9 mouse cellular contexts compared by ENCODE assay signal in genomic region chr1:153501644-153502321, GRCm38 (mm10). TPM values are rescaled to one million over a fixed set of nuclear protein-coding genes. Genes with fewer than 3 reads are reported as not detected.
DNase-seq lines count a peak whose midpoint lies in the region; ATAC-seq lines count a peak whose summit lies in the region.
"Had no signal": no experiment of that assay in that cellular context is flagged by ENCODE, and none has a peak within 500 bp of the region (broad histone marks: within the 10 kb centered on the region; RNA-seq: fewer than 3 reads in every experiment).

No protein-coding gene starts in this region.

- H3K9ac ChIP-seq in limb, embryonic 11.5 days (ENCODE audit: low read length) = no peak overlapping the region
- H3K9ac ChIP-seq: midbrain, embryonic 12.5 days had no signal

- 54% methylated on average over 5 of the region's 5 CpGs for WGBS in limb, embryonic 11.5 days
- WGBS in limb, embryonic 10.5 days = 64% methylated on average over 5 of the region's 5 CpGs

- no peak overlapping the region for H3K27ac ChIP-seq in limb, embryonic 11.5 days (replicated peaks; ENCODE audit: low read depth, low read length)
- no peak overlapping the region for H3K27ac ChIP-seq in limb, embryonic 10.5 days
- H3K27ac ChIP-seq: midbrain, embryonic 12.5 days had no signal

- H3K4me3 ChIP-seq in limb, embryonic 11.5 days (ENCODE audit: low read depth, low read length) = no peak overlapping the region
- no peak overlapping the region for H3K4me3 ChIP-seq in limb, embryonic 10.5 days
- peak overlapping the region; percentile 51 for H3K4me3 ChIP-seq in megakaryocyte, embryonic 14.5 days (replicated peaks)
- H3K4me3 ChIP-seq: midbrain, embryonic 12.5 days had no signal

- ATAC-seq in limb, embryonic 11.5 days (ENCODE audit: insufficient number of reproducible peaks, low FRiP score, low TSS enrichment, low read depth) = 0 out of 2 replicates have a peak, but pooled peaks have one; percentile 39

- no peaks in the 10 kb centered on the region for H3K27me3 ChIP-seq in limb, embryonic 11.5 days (ENCODE audit: control insufficient read depth, insufficient read depth, low read length)
- no peaks in the 10 kb centered on the region for H3K27me3 ChIP-seq in limb, embryonic 10.5 days (ENCODE audit: low read depth, poor library complexity, severe bottlenecking)
- H3K27me3 ChIP-seq in megakaryocyte, embryonic 14.5 days (replicated peaks) = no peaks in the 10 kb centered on the region
- H3K27me3 ChIP-seq: midbrain, embryonic 12.5 days had no signal

- DNase-seq in limb, embryonic 11.5 days (ENCODE audit: low spot score) = peak; percentile 31
- DNase-seq in limb, embryonic 10.5 days (ENCODE audit: low spot score) = no peak
- peak; percentile 85 for DNase-seq in adipocyte (ENCODE audit: low spot score)
- DNase-seq in kidney, adult 11 months = peak; percentile 84
- DNase-seq in left cerebral cortex, adult 18-20 months (ENCODE audit: low spot score in 2 of 2) = no peak
- no peak for DNase-seq in spleen, postnatal 4 days (ENCODE audit: low spot score in 2 of 2)
- no peak for DNase-seq in left cerebral cortex, postnatal 36 days (ENCODE audit: low spot score in 2 of 2)

- no peaks in the 10 kb centered on the region for H3K9me3 ChIP-seq in limb, embryonic 11.5 days (ENCODE audit: control insufficient read depth, low read length)
- no peaks in the 10 kb centered on the region for H3K9me3 ChIP-seq in limb, embryonic 10.5 days (replicated peaks)
- no peaks in the 10 kb centered on the region for H3K9me3 ChIP-seq in megakaryocyte, embryonic 14.5 days
- H3K9me3 ChIP-seq: midbrain, embryonic 12.5 days had no signal

- no peaks in the 10 kb centered on the region for H3K4me1 ChIP-seq in limb, embryonic 11.5 days (ENCODE audit: control insufficient read depth, insufficient read depth, low read length)
- H3K4me1 ChIP-seq in limb, embryonic 10.5 days = peaks cover 6% of the 10 kb centered on the region; the same call in 1 of the 2 replicates
- H3K4me1 ChIP-seq in megakaryocyte, embryonic 14.5 days = peaks cover 8% of the 10 kb centered on the region
- H3K4me1 ChIP-seq: midbrain, embryonic 12.5 days had no signal

- intact Hi-C loops in left cerebral cortex, postnatal 36 days (cut with DNase I) = no loop called here

- H3K4me2 ChIP-seq in limb, embryonic 11.5 days (ENCODE audit: low read depth, severe bottlenecking) = no peak overlapping the region
- H3K4me2 ChIP-seq: midbrain, embryonic 12.5 days had no signal

- H3K36me3 ChIP-seq in limb, embryonic 11.5 days (ENCODE audit: control insufficient read depth, insufficient read depth, low read length) = no peaks in the 10 kb centered on the region
- H3K36me3 ChIP-seq in limb, embryonic 10.5 days = no peaks in the 10 kb centered on the region
- H3K36me3 ChIP-seq in megakaryocyte, embryonic 14.5 days (replicated peaks; ENCODE audit: low read length) = peaks cover 3% of the 10 kb centered on the region
- H3K36me3 ChIP-seq: midbrain, embryonic 12.5 days had no signal

RNA-seq across cellular contexts. Expression of gene Dhx9, which starts 14.3 kb away (rescaled TPM):
- 28.1 and 36.7 TPM in 2 replicates for polyA plus RNA-seq in limb, embryonic 11.5 days (2014; fragmentation: Nextera tagmentation; extraction: Ambion mirVana)
- 37.0 and 40.9 TPM in 2 replicates for polyA plus RNA-seq in limb, embryonic 10.5 days (2016; fragmentation: Nextera tagmentation; extraction: Ambion mirVana)
- 0.60 and 13.1 TPM in 2 replicates for polyA plus RNA-seq in megakaryocyte, embryonic 14.5 days (2012; ENCODE audit: insufficient read depth, low replicate concordance)
- total RNA-seq in left cerebral cortex, adult 18-20 months (2021) = 10 to 100 TPM; 96.1 to 99.8 TPM
- total RNA-seq in left cerebral cortex, postnatal 36 days (2021) = 100 to 1,000 TPM in 1 of 2 experiments, 10 to 100 TPM in 1; 88.2 to 108 TPM

RNA-seq across cellular contexts. Expression of gene Npl, which starts 48.1 kb away (rescaled TPM):
- 4.3 and 5.1 TPM in 2 replicates for polyA plus RNA-seq in limb, embryonic 11.5 days (2014; fragmentation: Nextera tagmentation; extraction: Ambion mirVana)
- polyA plus RNA-seq in limb, embryonic 10.5 days (2016; fragmentation: Nextera tagmentation; extraction: Ambion mirVana) = 4.9 and 5.2 TPM in 2 replicates
- 1.6 TPM in 2 replicates for polyA plus RNA-seq in megakaryocyte, embryonic 14.5 days (2012; ENCODE audit: insufficient read depth, low replicate concordance)
- total RNA-seq in left cerebral cortex, adult 18-20 months (2021) = 1 to 10 TPM; 5.3 to 5.4 TPM
- 1 to 10 TPM; 3.8 to 6.1 TPM for total RNA-seq in left cerebral cortex, postnatal 36 days (2021)

Comparison
In these comparisons a context has a peak if more than half of its experiments do, and no peak if none do; other contexts are left out.
1. DNase-seq: peak in limb, embryonic 11.5 days (single experiment), adipocyte (single experiment) and kidney, adult 11 months (single experiment); none in limb, embryonic 10.5 days (single experiment), left cerebral cortex, adult 18-20 months (0 of 2), spleen, postnatal 4 days (0 of 2) and left cerebral cortex, postnatal 36 days (0 of 2).